Mouse (Mus musculus) right cerebral cortex, postnatal 25 days (tissue): ENCODE data around the gene Vwf.
A peak's percentile ranks its signal among the peaks of the same experiment; 100 is the strongest.

Experiments
- DNase-seq: peaks from one replicate; pipeline ENCODE4 v3.0.0; 2022

Gene Vwf

GRCm38 (mm10) chr6:125648964-125649363 is 102.4 kb downstream of the Vwf start:
- no peak for DNase-seq

- DNase-seq: no peak
These were observed 104.8 kb downstream of the Vwf start for GRCm38 (mm10) chr6:125651335-125651734.

- DNase-seq: no peak
These were observed 106.8 kb downstream of the Vwf start for GRCm38 (mm10) chr6:125653416-125653815.

- DNase-seq: no peak
These were observed 110.3 kb downstream of the Vwf start for GRCm38 (mm10) chr6:125656921-125657320.

GRCm38 (mm10) chr6:125657966-125658365 is 111.4 kb downstream of the Vwf start:
- no peak for DNase-seq

- peak; percentile 31 for DNase-seq
These were observed 114.7 kb downstream of the Vwf start for GRCm38 (mm10) chr6:125661106-125661877.

- DNase-seq: no peak
These were observed 117.3 kb downstream of the Vwf start for GRCm38 (mm10) chr6:125663906-125664305.

GRCm38 (mm10) chr6:125671835-125672234 is 125.3 kb downstream of the Vwf start:
- DNase-seq: no peak

GRCm38 (mm10) chr6:125678492-125678891 is 131.9 kb downstream of the Vwf start:
- no peak for DNase-seq

- DNase-seq: no peak
These were observed 134.0 kb downstream of the Vwf start for GRCm38 (mm10) chr6:125680613-125681012.

- DNase-seq: no peak
These were observed 138.8 kb downstream of the Vwf start for GRCm38 (mm10) chr6:125685420-125685819.

GRCm38 (mm10) chr6:125687986-125688385 is 141.4 kb downstream of the Vwf start:
- no peak for DNase-seq

GRCm38 (mm10) chr6:125690057-125690703 is 143.6 kb downstream of the Vwf start, which contains the start of gene Ano2:
Gene Ano2, plus strand, starts transcription at chr6:125690419.
- peak; percentile 12 for DNase-seq

GRCm38 (mm10) chr6:125701146-125701545 is 154.6 kb downstream of the Vwf start:
- no peak for DNase-seq

GRCm38 (mm10) chr6:125711261-125711660 is 164.7 kb downstream of the Vwf start:
- peak; percentile 71 for DNase-seq

GRCm38 (mm10) chr6:125726408-125726807 is 179.8 kb downstream of the Vwf start:
- DNase-seq: no peak

GRCm38 (mm10) chr6:125727484-125727911 is 180.9 kb downstream of the Vwf start:
- DNase-seq: no peak

- no peak for DNase-seq
These were observed 182.9 kb downstream of the Vwf start for GRCm38 (mm10) chr6:125729471-125729870.

- DNase-seq: no peak
These were observed 183.5 kb downstream of the Vwf start for GRCm38 (mm10) chr6:125729986-125730535.
